Mouse (Mus musculus) frontal cortex, adult 2 months (tissue): ENCODE data around the gene P2ry4. TPM values are rescaled to one million over a fixed set of nuclear protein-coding genes. Genes with fewer than 3 reads are reported as not detected.
A peak's percentile ranks its signal among the peaks of the same experiment; 100 is the strongest.

Source experiments
- DNase-seq, 2 experiments: peaks; one replicate each; pipeline ENCODE4 v3.0.0; 2022; ENCODE audit warnings: low spot score in 1 of 2; ENCODE audit errors: extremely low spot score in 1 of 2
- polyA plus RNA-seq: library from polyadenylated mRNA; depleted of rRNA; stranded (reverse); fragments of >200 nt; gene quantifications from 2 replicates; pipeline ENCODE4 v1.2.3, GENCODE M21; 2012; rRNA removed

P2ry4 gene
- polyA plus RNA-seq, result 0.02 and 0.04 TPM in 2 replicates

DNA sequence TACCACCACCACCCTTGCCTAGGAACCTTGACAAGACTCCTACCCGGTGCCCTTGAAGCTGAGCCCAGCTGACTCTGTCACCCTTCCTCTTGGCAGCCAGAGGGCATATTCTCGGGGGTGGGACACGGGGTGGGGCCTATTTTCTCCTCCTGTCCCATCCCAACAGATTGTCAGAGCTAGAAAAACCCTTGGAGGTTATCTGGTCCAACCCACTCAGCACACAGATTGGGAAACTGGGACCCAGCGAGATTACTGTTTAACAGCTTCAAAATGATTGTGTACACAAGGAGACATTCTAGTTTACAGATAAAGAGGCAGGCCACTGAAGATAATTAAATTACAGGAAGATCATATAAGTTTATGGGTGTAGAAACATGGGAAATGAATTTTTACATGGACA is at the start of gene P2ry4:
P2ry4 (minus strand) TSS at position 79 of the 400 bp plus-strand sequence.
- no peak for DNase-seq

DNA sequence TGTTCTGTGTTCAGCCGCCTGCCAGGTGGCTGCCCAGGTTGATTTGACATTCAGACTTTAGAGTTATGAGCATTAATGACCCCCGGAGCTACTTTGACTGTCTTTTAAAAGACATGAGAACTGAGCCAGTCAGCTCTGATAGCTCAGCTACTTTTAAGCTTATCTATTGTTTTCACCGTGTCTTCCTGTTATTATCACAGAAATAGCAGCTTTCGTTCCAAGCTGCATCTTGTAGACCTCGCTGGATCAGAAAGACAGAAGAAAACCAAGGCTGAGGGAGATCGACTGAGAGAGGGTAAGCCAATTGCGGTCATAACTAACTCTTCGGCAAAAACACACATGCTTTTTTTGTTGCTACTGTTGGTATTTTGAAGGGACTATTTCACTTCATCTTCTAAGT is 43.8 kb upstream of the P2ry4 start:
- no peak for DNase-seq

DNA sequence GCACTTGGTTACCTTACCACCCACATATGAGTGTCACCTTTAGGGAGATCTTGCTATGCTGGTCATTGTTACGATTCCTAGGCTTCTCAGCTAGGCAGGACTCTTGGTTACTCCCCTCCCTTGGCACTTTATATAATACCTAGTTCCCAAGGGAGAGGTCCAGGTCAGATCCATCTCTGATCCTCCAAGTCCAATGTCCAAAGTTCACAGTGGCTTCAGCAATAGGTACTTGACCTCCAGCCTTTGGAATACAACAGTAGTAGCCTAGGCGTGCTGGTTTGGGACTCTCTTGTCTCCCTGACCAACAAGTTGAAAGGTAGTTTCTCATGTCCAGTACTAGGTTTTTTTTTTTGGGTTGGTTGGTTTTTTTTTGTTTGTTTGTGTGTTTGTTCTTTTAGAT is 34.4 kb upstream of the P2ry4 start:
- no peak for DNase-seq

DNA sequence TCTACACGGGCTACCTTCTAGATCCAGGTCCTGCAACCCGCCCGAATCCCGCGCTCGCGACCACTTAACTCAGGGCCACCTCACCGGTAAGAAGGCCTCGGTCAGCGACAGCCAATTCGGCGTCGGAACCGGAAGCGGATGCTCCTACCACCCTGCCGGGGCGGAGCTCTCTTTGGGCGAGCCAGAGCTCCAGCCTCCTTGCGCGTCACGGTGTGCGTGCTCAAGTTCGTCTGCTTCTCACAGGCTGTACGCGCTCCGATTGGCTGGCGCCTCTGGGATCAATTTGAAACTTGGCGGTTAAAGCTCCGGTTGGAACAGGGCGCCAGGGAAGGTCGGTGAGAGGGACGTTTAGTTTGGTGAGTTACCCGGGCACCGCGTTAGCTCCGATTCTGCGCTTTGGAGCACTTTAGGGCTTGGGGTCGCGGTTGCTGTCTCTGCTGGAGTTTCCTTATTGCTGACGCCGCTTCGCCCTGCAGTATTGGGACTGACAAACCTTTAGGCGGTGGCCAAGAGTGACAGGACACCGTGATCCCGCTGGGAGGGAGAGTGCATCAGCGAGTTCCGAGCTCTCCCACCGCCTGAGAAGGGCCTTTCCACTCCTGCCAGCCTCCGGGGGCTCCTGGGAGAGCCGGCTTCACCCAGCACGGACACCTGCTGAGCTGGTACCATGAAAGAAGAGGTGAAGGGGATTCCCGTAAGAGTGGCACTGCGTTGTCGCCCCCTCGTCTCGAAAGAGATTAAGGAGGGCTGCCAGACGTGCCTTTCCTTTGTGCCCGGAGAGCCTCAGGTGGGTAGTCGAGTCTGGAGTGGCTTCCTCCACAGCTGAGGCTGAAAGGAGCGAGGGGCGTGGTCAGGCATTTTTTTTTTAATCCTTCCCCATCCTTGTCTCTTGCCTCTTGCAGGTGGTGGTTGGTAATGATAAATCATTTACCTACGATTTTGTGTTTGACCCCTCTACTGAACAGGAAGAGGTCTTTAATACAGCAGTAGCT is 31.4 kb upstream of the P2ry4 start, which contains the start of gene Pdzd11:
Pdzd11 (minus strand) TSS at position 767 of the 992 bp plus-strand sequence.
- peak; percentile 82 to 87 for DNase-seq

DNA sequence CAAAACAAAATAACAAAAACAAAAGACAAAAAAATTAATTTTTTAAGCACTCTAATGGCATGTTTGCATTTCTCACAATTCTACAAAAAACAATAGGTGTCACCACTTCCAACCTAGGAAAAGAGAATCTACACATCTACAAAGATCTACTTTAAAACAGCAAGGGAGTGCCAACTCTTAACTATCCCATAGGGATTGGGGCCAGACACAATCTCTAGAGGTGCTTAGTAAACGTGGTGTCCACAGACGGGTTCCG is 30.8 kb upstream of the P2ry4 start, which contains the start of gene Kif4:
Kif4 (plus strand) TSS at position 192 of the 256 bp plus-strand sequence.
- no peak for DNase-seq

DNA sequence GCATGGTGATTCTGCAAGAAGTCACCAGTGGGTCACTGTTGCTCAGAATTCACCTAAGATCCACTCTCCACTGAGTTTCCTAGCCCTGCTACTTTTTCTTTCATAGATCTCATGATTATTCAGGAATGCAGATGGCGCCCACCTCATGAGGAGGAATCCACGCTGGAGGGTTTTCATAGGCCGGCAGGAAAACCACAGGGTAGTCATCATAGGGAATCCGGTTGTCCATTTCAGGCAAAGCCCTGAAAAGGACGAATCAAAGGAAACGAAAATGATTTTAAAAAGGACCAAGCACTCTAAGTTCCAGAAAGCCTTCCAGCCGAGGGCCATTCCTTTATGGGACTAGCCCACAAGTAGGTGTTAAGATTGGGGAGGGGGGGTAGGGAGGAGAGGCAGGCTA is 30.5 kb upstream of the P2ry4 start:
- DNase-seq, result no peak

DNA sequence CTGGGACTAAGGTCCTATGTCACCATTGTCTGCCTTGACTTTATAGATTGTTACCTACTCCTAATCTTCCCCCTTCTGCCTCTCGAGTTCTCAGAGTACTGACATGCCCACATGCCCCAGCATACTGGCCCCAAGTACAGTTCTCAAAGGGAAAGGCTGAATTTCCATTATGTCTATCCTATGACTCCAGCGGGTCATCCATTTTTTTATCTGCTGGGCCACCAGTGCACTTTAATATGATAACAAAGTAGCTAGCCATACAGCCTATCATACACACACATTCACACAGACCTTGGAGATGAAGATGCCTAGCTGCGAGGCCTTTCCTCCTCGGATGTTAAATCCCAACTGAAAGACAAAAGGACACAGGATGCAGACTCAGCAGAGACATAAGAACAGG is 29.6 kb upstream of the P2ry4 start:
- no peak for DNase-seq

DNA sequence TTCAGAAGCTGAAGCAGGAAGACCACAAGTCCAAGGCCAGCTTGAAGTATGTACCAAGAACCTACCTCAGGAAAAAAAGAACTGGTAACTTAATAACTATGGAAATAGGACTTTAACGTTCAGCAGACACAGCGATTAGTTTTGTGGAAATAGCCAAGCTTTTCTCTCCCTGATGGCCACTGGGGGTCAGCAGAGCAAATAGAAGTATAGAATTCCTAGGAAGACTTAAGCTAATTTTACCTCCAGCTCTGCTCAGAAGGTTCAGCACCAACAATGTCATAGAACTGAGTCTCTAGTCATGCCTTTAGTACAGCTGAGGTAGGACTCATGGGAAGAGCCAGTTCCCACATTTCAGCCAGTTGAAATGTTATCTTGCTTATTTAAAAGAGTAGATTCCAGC is 26.7 kb upstream of the P2ry4 start:
- DNase-seq, result peak in 1 of 2 experiments; percentile 31

DNA sequence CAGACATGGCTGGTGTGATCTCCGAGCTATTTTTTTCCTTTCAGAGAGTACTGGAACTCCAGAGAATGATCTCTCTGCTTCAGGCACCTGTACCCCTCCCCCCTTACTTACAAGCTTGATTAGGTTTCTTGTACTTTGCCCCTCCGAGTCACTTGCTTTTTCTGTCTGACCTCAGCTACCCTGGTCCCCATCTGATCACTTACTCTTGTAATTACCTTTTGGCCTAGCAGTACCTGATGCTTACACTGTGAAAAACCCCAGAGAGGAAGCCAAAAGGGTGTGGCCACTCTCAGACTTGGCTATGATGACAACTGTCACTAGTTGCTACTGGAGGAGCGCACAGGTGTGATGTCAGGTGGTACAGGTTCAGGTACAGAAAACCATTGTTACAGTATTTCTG is 23.8 kb upstream of the P2ry4 start:
- no peak for DNase-seq

DNA sequence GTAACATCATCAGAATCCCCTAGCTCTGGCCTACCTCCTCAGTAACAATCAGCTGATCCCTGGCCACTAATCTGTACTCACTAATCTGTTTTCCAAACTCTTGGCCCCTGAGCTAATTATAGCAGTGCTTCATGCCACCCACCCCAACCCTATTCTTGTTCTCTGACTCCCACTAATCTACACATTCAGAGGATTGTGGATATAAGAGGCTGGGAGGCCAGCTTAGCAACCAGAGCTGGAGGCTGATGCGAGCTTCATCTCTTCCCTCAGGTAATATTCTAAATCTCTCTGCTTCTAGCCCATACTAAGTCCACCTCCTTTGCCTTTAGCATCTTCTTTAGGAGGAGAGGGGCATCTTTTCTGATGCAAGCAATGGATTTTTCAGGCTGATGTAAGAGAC is 10.6 kb upstream of the P2ry4 start, which contains the start of gene Arr3:
Arr3 (plus strand) TSS at position 184 of the 400 bp plus-strand sequence.
- DNase-seq, result no peak

DNA sequence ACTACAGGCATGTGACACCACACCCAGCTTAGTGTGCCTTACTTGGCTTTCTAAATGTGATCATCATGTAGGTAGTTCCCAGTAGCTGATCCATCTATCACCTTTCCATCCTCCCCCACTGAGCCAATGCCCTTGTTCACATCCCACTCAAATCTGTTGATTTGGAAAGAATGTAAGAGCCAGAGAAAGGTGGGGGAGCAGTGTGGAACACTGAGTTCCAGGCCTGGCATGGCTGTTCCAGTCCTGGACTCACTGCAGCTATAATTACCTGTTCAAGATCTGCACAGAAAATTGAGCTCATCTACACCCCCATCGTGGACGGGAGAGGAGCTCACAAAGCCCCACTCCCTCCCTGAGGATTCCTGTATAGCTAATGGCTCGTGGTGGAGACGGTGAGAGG is 5.1 kb upstream of the P2ry4 start:
- peak; percentile 27 to 53 for DNase-seq

DNA sequence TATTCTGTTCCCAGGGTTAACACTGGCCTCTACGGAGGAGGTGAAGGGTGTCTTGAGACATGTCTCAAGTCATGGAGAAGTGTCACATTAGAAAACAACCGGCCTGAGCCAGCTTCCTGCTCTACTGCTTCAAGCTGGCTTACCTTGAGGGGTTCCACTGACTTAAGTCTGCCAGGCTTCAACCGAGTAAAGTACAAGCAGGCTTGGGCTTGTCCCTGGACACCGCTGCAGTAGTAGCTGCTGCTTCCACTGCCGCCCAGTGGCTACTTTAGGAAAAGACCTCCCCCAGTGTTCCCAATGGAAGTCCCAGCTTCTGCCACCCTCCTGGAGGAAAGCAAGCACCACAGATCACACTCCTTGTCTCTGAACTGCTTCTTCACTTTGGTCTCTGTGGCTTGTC is 2.8 kb upstream of the P2ry4 start:
- DNase-seq, result peak; percentile 22 to 63

DNA sequence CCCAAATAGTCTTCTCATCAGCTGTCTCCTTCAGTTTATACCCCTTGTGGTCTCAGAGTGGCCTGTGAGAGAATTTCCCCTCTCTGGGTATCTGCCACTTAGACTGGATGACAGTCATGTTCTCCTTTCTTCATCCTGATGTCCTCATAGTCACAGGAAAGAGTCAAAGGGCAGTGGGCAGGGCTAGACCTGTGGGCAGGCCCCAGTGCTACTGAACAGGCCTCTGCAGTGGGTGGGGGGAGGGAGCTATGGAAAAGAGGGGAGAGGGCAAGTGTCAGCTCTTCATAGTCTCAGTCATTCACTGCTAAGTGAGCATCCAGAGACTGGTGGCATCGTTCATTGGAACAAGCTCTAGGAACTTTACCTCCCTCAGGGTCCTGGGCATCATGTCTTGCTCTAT is 22.7 kb downstream of the P2ry4 start, which contains the start of gene Awat1:
Awat1 (plus strand) TSS at position 301 of the 400 bp plus-strand sequence.
- DNase-seq, result no peak

DNA sequence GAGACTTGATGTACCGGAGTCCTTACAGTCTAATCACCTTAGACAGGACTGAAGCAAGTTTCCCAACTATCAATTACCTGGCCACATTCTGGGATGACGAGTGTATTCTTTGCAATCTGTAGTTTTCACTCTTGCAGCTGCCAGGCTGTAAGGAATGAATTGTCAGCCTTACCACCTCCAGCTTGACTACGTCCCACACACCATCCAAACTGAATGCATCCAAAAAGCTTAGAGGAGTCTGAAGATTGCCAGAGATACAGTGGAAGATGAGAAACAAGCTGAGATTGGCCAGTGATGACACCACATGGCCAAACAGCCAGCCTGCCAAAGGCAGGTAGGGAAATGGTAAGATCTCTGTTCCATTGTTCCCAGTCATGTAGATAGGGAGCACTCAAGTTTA is 29.0 kb downstream of the P2ry4 start:
- DNase-seq, result peak in 1 of 2 experiments; percentile 28

DNA sequence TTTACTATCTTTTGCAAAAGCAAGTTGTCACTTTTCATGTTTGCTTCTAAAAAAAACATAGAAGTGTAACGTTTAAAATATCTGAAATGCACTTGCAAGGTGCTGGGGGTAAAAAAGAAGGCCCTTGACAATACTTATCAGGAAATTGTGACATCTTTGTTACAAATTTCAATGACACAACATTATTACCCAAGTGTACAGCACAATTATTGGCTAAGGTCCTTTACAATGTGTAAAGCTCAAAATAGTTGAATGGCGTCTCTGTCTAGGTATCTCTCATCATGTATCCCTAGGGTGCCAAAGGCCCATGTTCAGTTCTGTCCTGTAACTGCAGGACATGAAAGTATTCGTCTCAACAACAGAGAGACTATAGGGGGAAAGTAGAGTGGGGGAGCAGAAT is 38.6 kb downstream of the P2ry4 start:
- no peak for DNase-seq

Other genes starting within 250 kb of the P2ry4 start
- gene Otud6a, start 165.9 kb downstream of the P2ry4 start, polyA plus RNA-seq, result not detected in 2 replicates
- 0.22 and 0.34 TPM in 2 replicates for gene Awat2, start 152.2 kb downstream of the P2ry4 start, polyA plus RNA-seq
- gene Igbp1, start 100.6 kb downstream of the P2ry4 start, polyA plus RNA-seq, result 44.8 and 47.8 TPM in 2 replicates
- 1.5 and 1.6 TPM in 2 replicates for gene Dgat2l6, start 70.0 kb downstream of the P2ry4 start, polyA plus RNA-seq
- gene Awat1, start 22.6 kb downstream of the P2ry4 start, polyA plus RNA-seq, result not detected in 2 replicates
- 3.4 and 4.2 TPM in 2 replicates for gene Arr3, start 10.6 kb upstream of the P2ry4 start, polyA plus RNA-seq
- 0.88 and 0.92 TPM in 2 replicates for gene Kif4, start 30.9 kb upstream of the P2ry4 start, polyA plus RNA-seq
- gene Pdzd11, start 31.7 kb upstream of the P2ry4 start, polyA plus RNA-seq, result 51.4 and 58.5 TPM in 2 replicates
- gene Gdpd2, start 135.0 kb upstream of the P2ry4 start, polyA plus RNA-seq, result 12.4 and 13.1 TPM in 2 replicates
- 102 TPM in 2 replicates for gene Dlg3, start 172.9 kb upstream of the P2ry4 start, polyA plus RNA-seq